Mouse (Mus musculus): ENCODE data around the gene Prkacb. TPM values are rescaled to one million over a fixed set of nuclear protein-coding genes. Genes with fewer than 3 reads are reported as not detected.

Prkacb gene
- total and polyA plus RNA-seq, 3 experiments = 16.5 to 55.6 (median 31.8) TPM

DNA sequence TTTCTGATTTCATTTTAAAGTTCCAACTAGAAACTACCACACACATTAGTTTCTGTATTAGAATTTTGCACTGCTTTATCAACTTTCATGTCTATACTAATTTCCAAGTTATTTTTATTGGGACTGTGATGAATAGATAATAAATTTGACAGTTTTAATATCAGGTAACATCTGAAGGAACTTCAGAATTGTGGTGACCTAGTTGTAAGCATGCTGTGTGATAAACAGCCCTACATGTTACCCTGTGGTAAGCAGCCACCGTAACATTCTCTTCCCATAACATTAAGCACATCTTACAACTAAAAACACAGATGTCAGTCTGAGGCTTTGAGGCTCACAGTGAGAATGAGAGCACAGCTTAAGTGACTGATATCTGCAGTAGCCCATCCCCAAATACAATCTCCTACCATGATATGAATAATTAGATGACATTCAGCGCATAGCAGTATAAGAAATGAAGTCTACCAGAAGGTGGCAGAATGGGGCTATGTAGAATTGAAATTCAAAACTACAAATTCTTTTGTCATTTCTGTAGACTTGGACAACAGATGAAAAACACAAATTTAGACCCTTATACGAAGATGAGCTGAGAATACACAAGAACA is 20.5 kb downstream of the Prkacb start:
- Histone ChIP-seq H3K9me3 (replicated peaks; ENCODE audit: insufficient read depth, low read length) (no peaks in the 10 kb centered on the region), H3K27me3 (ENCODE audit: control insufficient read depth in 1 of 2, insufficient read depth in 2 of 2, low read length in 2 of 2) (no peaks in the 10 kb centered on the region), H3K4me1 (ENCODE audit: control insufficient read depth in 1 of 2, insufficient read depth in 2 of 2, low read length in 2 of 2) (peaks cover 6 to 8% of the 10 kb centered on the region in 2 experiments), H3K9ac (ENCODE audit: control insufficient read depth, low read depth, low read length, poor library complexity, severe bottlenecking) (no peak overlapping the region), H3K27ac (ENCODE audit: control insufficient read depth, low read depth, low read length) (no peak overlapping the region), H3K79me2 (ENCODE audit: control insufficient read depth, insufficient read depth, low read length, poor library complexity) (no peaks in the 10 kb centered on the region), H3K36me3 (ENCODE audit: control insufficient read depth in 1 of 2, insufficient read depth in 2 of 2, low read length in 2 of 2) (peaks cover 0 to 16% of the 10 kb centered on the region in 2 experiments; a peak in 2 of 4 replicates), H3K4me3 (ENCODE audit: control insufficient read depth in 1 of 2, insufficient read depth in 1 of 2, low read depth in 2 of 2, low read length in 2 of 2) (no peak overlapping the region)
- TF ChIP-seq CHD2 (IDR thresholded peaks at IDR 0.05; ENCODE audit: low read length) (no peak), EP300 (IDR thresholded peaks at IDR 0.05; ENCODE audit: low read depth in 1 of 2, low read length in 2 of 2) (peak; percentile 55 to 77; a peak in 3 of 4 replicates), MYB (IDR thresholded peaks at IDR 0.05; ENCODE audit: low read depth, low read length) (no peak), RAD21 (IDR thresholded peaks at IDR 0.05; ENCODE audit: low read depth, low read length) (peak; percentile 68), TBP (IDR thresholded peaks at IDR 0.05; ENCODE audit: low read depth, low read length) (peak; percentile 65; the same call in 1 of the 2 replicates), NRF1 (IDR thresholded peaks at IDR 0.05; ENCODE audit: insufficient read depth, low read depth, low read length, poor library complexity, severe bottlenecking) (no peak), RCOR1 (IDR thresholded peaks at IDR 0.05; ENCODE audit: low read depth, low read length) (peak; percentile 40; the same call in 1 of the 2 replicates), MXI1 (IDR thresholded peaks at IDR 0.05; ENCODE audit: low read depth, low read length) (no peak), ETS1 (IDR thresholded peaks at IDR 0.05; ENCODE audit: low read depth, low read length) (peak; percentile 54; the same call in 1 of the 2 replicates), POLR2AphosphoS5 (IDR thresholded peaks at IDR 0.05; ENCODE audit: borderline replicate concordance, low read depth, low read length) (no peak), ZNF384 (IDR thresholded peaks at IDR 0.05; ENCODE audit: low read depth, low read length) (no peak), SMC3 (IDR thresholded peaks at IDR 0.05; ENCODE audit: low read depth, low read length) (peak; percentile 60), USF2 (IDR thresholded peaks at IDR 0.05; ENCODE audit: borderline replicate concordance in 1 of 2, insufficient read depth in 1 of 2, low read depth in 1 of 2, low read length in 2 of 2) (no peak), ZC3H11A (IDR thresholded peaks at IDR 0.05; ENCODE audit: low read depth, low read length) (peak; percentile 57), TCF12 (IDR thresholded peaks at IDR 0.05; ENCODE audit: low read depth, low read length) (peak; percentile 66; the same call in 1 of the 2 replicates), ZKSCAN1 (IDR thresholded peaks at IDR 0.05; ENCODE audit: low read depth, low read length) (no peak), CTCF (IDR thresholded peaks at IDR 0.05 in 2 of 3, conservative IDR thresholded peaks at IDR 0.05 in 1 of 3; ENCODE audit: control insufficient read depth in 1 of 3, insufficient read depth in 1 of 3, low read depth in 2 of 3, low read length in 3 of 3, poor library complexity in 1 of 3, severe bottlenecking in 1 of 3) (peak in 2 of 3 experiments; percentile 16 to 70; a peak in 3 of 6 replicates), BHLHE40 (IDR thresholded peaks at IDR 0.05; ENCODE audit: borderline replicate concordance, low read depth, low read length) (no peak), HCFC1 (IDR thresholded peaks at IDR 0.05; ENCODE audit: low read depth, low read length) (no peak), NELFE (IDR thresholded peaks at IDR 0.05; ENCODE audit: low read depth, low read length) (no peak), TAL1 (IDR thresholded peaks at IDR 0.05; ENCODE audit: low read length) (0 out of 2 replicates have a peak, but pooled peaks have one; percentile 9), POLR2AphosphoS2 (IDR thresholded peaks at IDR 0.05; ENCODE audit: low read length) (no peak), ZMIZ1 (IDR thresholded peaks at IDR 0.05; ENCODE audit: low read depth, low read length) (no peak), JUND (IDR thresholded peaks at IDR 0.05; ENCODE audit: low read depth, low read length) (no peak)
- peak; percentile 70 for DNase-seq (ENCODE audit: low read depth, low spot score)
